ENCODE assay signal across 26 mouse cellular contexts in the genomic region with DNA sequence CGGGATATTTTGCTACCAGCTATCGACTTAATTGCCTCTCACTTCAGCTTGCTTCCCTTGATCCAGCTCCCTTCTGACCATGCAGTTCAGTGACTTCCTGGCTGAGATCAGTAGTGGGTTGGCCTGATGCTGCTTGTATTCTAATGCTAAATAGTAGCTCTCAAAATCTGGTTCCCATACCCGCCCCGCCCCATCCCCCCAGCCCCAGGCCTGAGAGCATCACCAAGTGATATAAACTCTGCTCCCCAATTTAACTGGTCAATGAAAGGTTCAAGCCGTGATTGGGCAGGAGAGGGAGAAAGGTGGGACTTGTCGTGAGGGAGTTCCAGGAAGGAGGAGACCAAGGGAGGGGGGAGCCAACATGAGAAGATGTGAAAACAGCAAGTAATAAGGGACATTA. TPM values are rescaled to one million over a fixed set of nuclear protein-coding genes. Genes with fewer than 3 reads are reported as not detected.
DNase-seq lines count a peak whose midpoint lies in the region; ATAC-seq and TF ChIP-seq lines count a peak whose summit lies in the region.
"Had no signal": no experiment of that assay in that cellular context is flagged by ENCODE, and none has a peak within 500 bp of the region (broad histone marks: within the 10 kb centered on the region; RNA-seq: fewer than 3 reads in every experiment).

No protein-coding gene starts in this region.

- H3K4me2 ChIP-seq in liver, postnatal 0 days (ENCODE audit: low read depth, low read length): no peak overlapping the region
- peak overlapping the region; percentile 46 for H3K4me2 ChIP-seq in liver, embryonic 13.5 days
- H3K4me2 ChIP-seq in liver, embryonic 16.5 days (ENCODE audit: low read depth, low read length): no peak overlapping the region
- H3K4me2 ChIP-seq: forebrain, embryonic 12.5 days; forebrain, embryonic 15.5 days; heart, embryonic 11.5 days; hindbrain, embryonic 12.5 days had no signal

- TF ChIP-seq EP300 in liver, postnatal 0 days (IDR thresholded peaks at IDR 0.05; ENCODE audit: low read depth): no peak

- in situ Hi-C loops in ES-E14 (cut with MboI; ENCODE audit: low sequenced_read_pairs in 2 of 2, unreplicated experiment in 2 of 2): no loop called here

- H3K4me3 ChIP-seq in liver, postnatal 0 days (ENCODE audit: low read depth, low read length): no peak overlapping the region
- no peak overlapping the region for H3K4me3 ChIP-seq in ES-E14 (ENCODE audit: insufficient read depth in 1 of 2, low read depth in 1 of 2, low read length in 2 of 2, poor library complexity in 1 of 2, severe bottlenecking in 1 of 2)
- H3K4me3 ChIP-seq in liver, embryonic 13.5 days (replicated peaks): 0 out of 2 replicates have a peak overlapping the region, but pooled peaks have one; percentile 4
- no peak overlapping the region for H3K4me3 ChIP-seq in liver, embryonic 16.5 days (ENCODE audit: low read depth, low read length)
- no peak overlapping the region for H3K4me3 ChIP-seq in embryonic facial prominence, embryonic 10.5 days
- H3K4me3 ChIP-seq: forebrain, embryonic 12.5 days; forebrain, embryonic 15.5 days; hindbrain, embryonic 12.5 days had no signal

- WGBS in liver, postnatal 0 days (ENCODE audit: insufficient replicate concordance): 53% methylated on average over 6 of the region's 6 CpGs
- WGBS in liver, embryonic 13.5 days (ENCODE audit: insufficient replicate concordance): 33% methylated on average over 6 of the region's 6 CpGs
- WGBS in liver, embryonic 16.5 days (ENCODE audit: insufficient replicate concordance): 33% methylated on average over 6 of the region's 6 CpGs
- WGBS in embryonic facial prominence, embryonic 10.5 days: 35% methylated on average over 6 of the region's 6 CpGs

- no peak for TF ChIP-seq CTCF in liver, postnatal 0 days (IDR thresholded peaks at IDR 0.05; ENCODE audit: low read depth)

- no peaks in the 10 kb centered on the region; the same call in 1 of the 2 replicates for H3K4me1 ChIP-seq in liver, postnatal 0 days (ENCODE audit: insufficient read depth)
- H3K4me1 ChIP-seq in ES-E14 (ENCODE audit: control insufficient read depth in 2 of 2, insufficient read depth in 2 of 2, low read length in 2 of 2, poor library complexity in 1 of 2): peaks cover 2% of the 10 kb centered on the region in 2 experiments; a peak in 1 of 4 replicates
- peaks cover 35% of the 10 kb centered on the region for H3K4me1 ChIP-seq in liver, embryonic 13.5 days (replicated peaks)
- no peaks in the 10 kb centered on the region; the same call in 1 of the 2 replicates for H3K4me1 ChIP-seq in liver, embryonic 16.5 days (ENCODE audit: control insufficient read depth, low read depth, low read length)
- peaks cover 4% of the 10 kb centered on the region for H3K4me1 ChIP-seq in embryonic facial prominence, embryonic 10.5 days
- H3K4me1 ChIP-seq: forebrain, embryonic 15.5 days had no signal

- DNase-seq in liver (peak; percentile 25), ES-E14 (ENCODE audit: low read depth, low spot score) (peak; percentile 33)
- no peak for DNase-seq in liver, postnatal 0 days
- no peak for DNase-seq in liver, embryonic 13.5 days
- no peak for DNase-seq in layer of hippocampus, adult 18-20 months (ENCODE audit: low spot score in 2 of 2)
- DNase-seq in embryonic facial prominence, embryonic 10.5 days (ENCODE audit: low spot score): no peak
- DNase-seq: adrenal gland, adult 2 months; adrenal gland, postnatal 14 days; B cell, adult 2 months; cerebellum, adult 11 months; cerebellum, adult 2 months; cerebellum, adult 9-11 months; cerebellum, postnatal 36 days; embryo, embryonic 11 days; gastrocnemius, postnatal 14 days; heart, adult 11 months had no signal

- no peaks in the 10 kb centered on the region for H3K27me3 ChIP-seq in liver, postnatal 0 days (ENCODE audit: insufficient read depth, low read length)
- H3K27me3 ChIP-seq in liver, embryonic 13.5 days: no peaks in the 10 kb centered on the region
- no peaks in the 10 kb centered on the region; the same call in 1 of the 2 replicates for H3K27me3 ChIP-seq in liver, embryonic 16.5 days (ENCODE audit: control insufficient read depth, insufficient read depth, low read depth, low read length)
- H3K27me3 ChIP-seq in embryonic facial prominence, embryonic 10.5 days (replicated peaks; ENCODE audit: low read depth, poor library complexity, severe bottlenecking): no peaks in the 10 kb centered on the region
- H3K27me3 ChIP-seq: forebrain, embryonic 12.5 days; forebrain, embryonic 15.5 days; hindbrain, embryonic 12.5 days had no signal

- H3K36me3 ChIP-seq in liver, postnatal 0 days (replicated peaks; ENCODE audit: insufficient read depth, low read length): no peaks in the 10 kb centered on the region
- H3K36me3 ChIP-seq in ES-E14 (ENCODE audit: control insufficient read depth, insufficient read depth, low read length, poor library complexity, severe bottlenecking): no peaks in the 10 kb centered on the region
- H3K36me3 ChIP-seq in liver, embryonic 13.5 days: no peaks in the 10 kb centered on the region
- H3K36me3 ChIP-seq in liver, embryonic 16.5 days (ENCODE audit: control insufficient read depth, insufficient read depth): no peaks in the 10 kb centered on the region
- H3K36me3 ChIP-seq in embryonic facial prominence, embryonic 10.5 days (replicated peaks): no peaks in the 10 kb centered on the region
- H3K36me3 ChIP-seq: forebrain, embryonic 12.5 days; forebrain, embryonic 15.5 days; hindbrain, embryonic 12.5 days had no signal

- H3K27ac ChIP-seq in liver, postnatal 0 days (ENCODE audit: low read depth): no peak overlapping the region
- H3K27ac ChIP-seq in ES-E14 (ENCODE audit: insufficient read depth, low read depth, low read length, poor library complexity, severe bottlenecking): no peak overlapping the region
- peak overlapping the region; percentile 89 for H3K27ac ChIP-seq in liver, embryonic 13.5 days
- peak overlapping the region; percentile 54 for H3K27ac ChIP-seq in liver, embryonic 16.5 days (ENCODE audit: low read length)
- no peak overlapping the region for H3K27ac ChIP-seq in embryonic facial prominence, embryonic 10.5 days (replicated peaks)
- H3K27ac ChIP-seq: forebrain, embryonic 12.5 days; forebrain, embryonic 15.5 days; hindbrain, embryonic 12.5 days; hindbrain, postnatal 0 days had no signal

- no peaks in the 10 kb centered on the region for H3K9me3 ChIP-seq in liver, postnatal 0 days (ENCODE audit: low read length)
- no peaks in the 10 kb centered on the region for H3K9me3 ChIP-seq in ES-E14 (ENCODE audit: control insufficient read depth, insufficient read depth, low read depth, low read length)
- H3K9me3 ChIP-seq in liver, embryonic 13.5 days (replicated peaks): no peaks in the 10 kb centered on the region
- H3K9me3 ChIP-seq in liver, embryonic 16.5 days (replicated peaks; ENCODE audit: control insufficient read depth, low read length): no peaks in the 10 kb centered on the region
- H3K9me3 ChIP-seq in embryonic facial prominence, embryonic 10.5 days: no peaks in the 10 kb centered on the region
- H3K9me3 ChIP-seq: forebrain, embryonic 12.5 days; forebrain, embryonic 15.5 days; hindbrain, embryonic 12.5 days had no signal

- H3K9ac ChIP-seq in liver, postnatal 0 days (replicated peaks): no peak overlapping the region
- H3K9ac ChIP-seq in ES-E14 (ENCODE audit: insufficient read depth, low read depth, low read length, poor library complexity, severe bottlenecking): no peak overlapping the region
- peak overlapping the region; percentile 26; the same call in 1 of the 2 replicates for H3K9ac ChIP-seq in liver, embryonic 13.5 days
- H3K9ac ChIP-seq in liver, embryonic 16.5 days (ENCODE audit: low read depth, low read length): no peak overlapping the region
- H3K9ac ChIP-seq: forebrain, embryonic 12.5 days; forebrain, embryonic 15.5 days; hindbrain, embryonic 12.5 days had no signal

- ATAC-seq in liver, postnatal 0 days: no peak
- ATAC-seq in liver, embryonic 13.5 days (ENCODE audit: low read depth): 0 out of 2 replicates have a peak, but pooled peaks have one; percentile 19
- ATAC-seq in liver, embryonic 16.5 days (ENCODE audit: low read depth): peak; percentile 20; the same call in 1 of the 2 replicates
- ATAC-seq: forebrain, embryonic 15.5 days; hindbrain, postnatal 0 days; inflammation-experienced regulatory T-cells, adult 6 months; intestine, embryonic 16.5 days had no signal

TF ChIP-seq in ES-E14, 5 proteins besides CTCF, POLR2A, EP300 and RAD21:
- TF ChIP-seq ZC3H11A (IDR thresholded peaks at IDR 0.05; ENCODE audit: borderline replicate concordance, low read depth, low read length) (no peak), CHD2 (IDR thresholded peaks at IDR 0.05; ENCODE audit: low read depth, low read length) (no peak), HCFC1 (IDR thresholded peaks at IDR 0.05; ENCODE audit: borderline replicate concordance, insufficient read depth, low read length) (no peak), MAFK (IDR thresholded peaks at IDR 0.05; ENCODE audit: insufficient read depth, low read depth, low read length) (no peak), ZNF384 (IDR thresholded peaks at IDR 0.05; ENCODE audit: low read depth, low read length) (no peak)

RNA-seq across cellular contexts. Expression of a gene that starts 20.4 kb away (rescaled TPM):
- 40.0 and 44.6 TPM in 2 replicates for polyA plus RNA-seq in liver, postnatal 0 days (2015; fragmentation: Nextera tagmentation; extraction: Ambion mirVana)
- 0.48 and 3.1 TPM in 2 replicates for total RNA-seq in ES-E14 (2012; rRNA removed)
- polyA plus RNA-seq in liver, embryonic 13.5 days (2015; fragmentation: Nextera tagmentation; extraction: Ambion mirVana): 4.6 TPM in 2 replicates
- polyA plus RNA-seq in liver, embryonic 16.5 days (2015; fragmentation: Nextera tagmentation; extraction: Ambion mirVana): 5.7 and 7.8 TPM in 2 replicates
- 10 to 100 TPM; 30.2 to 31.2 TPM for total RNA-seq in layer of hippocampus, adult 18-20 months (2021)
- 12.0 and 18.1 TPM in 2 replicates for polyA plus RNA-seq in embryonic facial prominence, embryonic 10.5 days (2016; fragmentation: Nextera tagmentation; extraction: Ambion mirVana)
- total RNA-seq: hematopoietic stem cell, adult 5-6 weeks had no signal

RNA-seq across cellular contexts. Expression of a gene that starts 54.8 kb away (rescaled TPM):
- polyA plus RNA-seq in liver, postnatal 0 days (2015; fragmentation: Nextera tagmentation; extraction: Ambion mirVana): 2.4 and 3.4 TPM in 2 replicates
- total RNA-seq in ES-E14 (2012; rRNA removed): 6.7 and 13.6 TPM in 2 replicates
- 0.54 and 0.68 TPM in 2 replicates for polyA plus RNA-seq in liver, embryonic 13.5 days (2015; fragmentation: Nextera tagmentation; extraction: Ambion mirVana)
- polyA plus RNA-seq in liver, embryonic 16.5 days (2015; fragmentation: Nextera tagmentation; extraction: Ambion mirVana): 0.75 and 1.3 TPM in 2 replicates
- total RNA-seq in layer of hippocampus, adult 18-20 months (2021): 10 to 100 TPM; 23.5 to 25.1 TPM
- 0.60 and 0.73 TPM in 2 replicates for polyA plus RNA-seq in embryonic facial prominence, embryonic 10.5 days (2016; fragmentation: Nextera tagmentation; extraction: Ambion mirVana)
- total RNA-seq: CH12.LX; hematopoietic stem cell, adult 5-6 weeks had no signal

Comparison
In these comparisons a context has a peak if more than half of its experiments do, and no peak if none do; other contexts are left out.
1. DNase-seq: peak in liver (single experiment) and ES-E14 (single experiment); none in liver, postnatal 0 days (single experiment), liver, embryonic 13.5 days (single experiment), layer of hippocampus, adult 18-20 months (0 of 2) and embryonic facial prominence, embryonic 10.5 days (single experiment).
2. H3K27ac ChIP-seq: peak in liver, embryonic 13.5 days (single experiment) and liver, embryonic 16.5 days (single experiment); none in liver, postnatal 0 days (single experiment), ES-E14 (single experiment) and embryonic facial prominence, embryonic 10.5 days (single experiment).